Mouse (Mus musculus) heart, embryonic 16.5 days (tissue): ENCODE measurements around the gene Galnt6. TPM values are rescaled to one million over a fixed set of nuclear protein-coding genes. Genes with fewer than 3 reads are reported as not detected.

Experiments used
- ATAC-seq: fragments of 200-750 bp; cut with Nextera tagmentation; replicated peaks from 2 replicates; pipeline ENCODE4 v1.8.0; 2017; ENCODE audit warnings: moderate number of reproducible peaks; ENCODE audit not compliant: insufficient read depth, low FRiP score; ENCODE audit errors: extremely low read depth
- H3K27ac ChIP-seq: fragments of 300-500 bp; sonication (generic); 2 replicates; pipeline ENCODE4 v1.5.1; 2014; ENCODE audit warnings: mild to moderate bottlenecking, low read length, control low read depth, moderate library complexity
- H3K27me3 ChIP-seq: fragments of 300-500 bp; sonication (generic); 2 replicates; pipeline ENCODE4 v1.6.1; 2014; ENCODE audit warnings: low read length, mixed read lengths; ENCODE audit not compliant: control insufficient read depth, insufficient read depth
- H3K36me3 ChIP-seq: fragments of 300-500 bp; sonication (generic); 2 replicates; pipeline ENCODE4 v1.6.1; 2014; ENCODE audit not compliant: control insufficient read depth, insufficient read depth
- H3K4me1 ChIP-seq: fragments of 300-500 bp; sonication (generic); 2 replicates; pipeline ENCODE4 v1.6.1; 2014; ENCODE audit warnings: low read length, mixed read lengths; ENCODE audit not compliant: control insufficient read depth, insufficient read depth
- H3K4me2 ChIP-seq: fragments of 300-500 bp; sonication (generic); 2 replicates; pipeline ENCODE4 v1.6.1; 2014; ENCODE audit warnings: low read depth, mild to moderate bottlenecking, control low read depth, low read length
- H3K4me3 ChIP-seq: fragments of 300-500 bp; sonication (generic); 2 replicates; pipeline ENCODE4 v1.5.1; 2014; ENCODE audit warnings: mild to moderate bottlenecking, control low read depth, low read length
- H3K9ac ChIP-seq: fragments of 300-500 bp; sonication (generic); 2 replicates; pipeline ENCODE4 v1.6.1; 2014; ENCODE audit warnings: low read length, control low read depth
- H3K9me3 ChIP-seq: fragments of 300-500 bp; sonication (generic); replicated peaks from 2 replicates; pipeline ENCODE4 v1.6.1; 2016; ENCODE audit warnings: low read length; ENCODE audit not compliant: control insufficient read depth
- WGBS: fragments of 180-500 bp; shearing (Covaris S2); extraction: QIAGEN DNeasy Blood & Tissue Kit; methylation state at CpG from one replicate; pipeline ENCODE4 v1.1.7; 2014; 5-methylcytosine and 5-hydroxymethylcytosine counted together
- microRNA-seq: library from miRNA; unstranded; fragments of <30 nt; microRNA quantifications from one replicate; pipeline ENCODE4, GENCODE M21; 2017
- polyA plus RNA-seq: library from polyadenylated mRNA; unstranded; fragments of >200 nt; fragmentation: Nextera tagmentation; extraction: Ambion mirVana; gene quantifications from 2 replicates; pipeline ENCODE4 v1.2.1, GENCODE M21; 2015

Galnt6 gene
- polyA plus RNA-seq, 1 experiment from 2014 or later: 2.4 TPM

DNA sequence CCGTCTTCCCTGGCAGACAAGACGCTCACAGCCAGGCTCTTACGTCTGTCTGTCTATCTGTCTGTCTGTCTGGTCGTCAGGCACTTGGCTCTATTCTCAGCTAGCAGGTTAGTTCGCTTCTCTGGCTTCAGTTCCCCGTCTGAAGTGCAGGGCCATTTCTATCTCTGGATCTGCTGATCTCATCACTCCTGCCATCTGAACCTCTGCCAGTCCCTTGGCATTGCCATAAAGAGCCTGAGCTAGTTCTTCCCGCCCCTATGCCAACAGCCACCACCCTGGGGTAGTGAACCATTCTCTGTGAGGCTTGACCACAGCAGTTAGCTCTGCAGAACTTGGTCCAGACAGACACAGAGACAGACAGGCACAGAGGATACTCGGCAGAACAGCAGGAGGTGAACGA, 68.9 kb downstream of the Galnt6 start:
- 70% methylated on average over 9 of the region's 9 CpGs for WGBS
- no peak for ATAC-seq
- H3K4me2 ChIP-seq: no peak overlapping the region
- no peak overlapping the region for H3K4me3 ChIP-seq
- H3K9ac ChIP-seq: no peak overlapping the region
- no peak overlapping the region for H3K27ac ChIP-seq
- H3K4me1 ChIP-seq: no peaks in the 10 kb centered on the region
- no peaks in the 10 kb centered on the region for H3K9me3 ChIP-seq
- H3K27me3 ChIP-seq: no peaks in the 10 kb centered on the region
- H3K36me3 ChIP-seq: no peaks in the 10 kb centered on the region

DNA sequence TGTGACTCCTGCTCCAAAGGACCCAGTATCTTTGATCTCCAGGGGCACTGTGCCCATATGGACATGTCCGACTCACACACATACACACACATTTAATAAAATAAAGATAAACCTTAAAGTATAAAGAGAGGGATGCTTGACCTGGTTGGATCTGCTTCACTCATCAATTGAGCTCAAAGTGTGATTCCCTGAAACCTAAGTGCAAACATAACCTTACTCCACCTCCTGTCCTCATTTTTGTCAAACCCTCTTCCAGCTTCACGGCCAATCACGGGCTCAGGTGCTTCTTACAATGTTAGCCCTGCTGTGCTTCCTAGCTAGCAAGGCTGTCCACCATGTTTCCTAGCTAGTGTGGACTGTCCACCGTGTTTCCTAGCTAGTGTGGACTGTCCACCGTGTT, 74.0 kb downstream of the Galnt6 start:
- Histone ChIP-seq H3K4me3 (no peak overlapping the region), H3K4me2 (no peak overlapping the region), H3K27me3 (no peaks in the 10 kb centered on the region), H3K9ac (no peak overlapping the region), H3K36me3 (no peaks in the 10 kb centered on the region), H3K4me1 (no peaks in the 10 kb centered on the region), H3K9me3 (no peaks in the 10 kb centered on the region), H3K27ac (no peak overlapping the region)
- no peak for ATAC-seq
- WGBS: 77% methylated on average over 5 of the region's 5 CpGs

DNA sequence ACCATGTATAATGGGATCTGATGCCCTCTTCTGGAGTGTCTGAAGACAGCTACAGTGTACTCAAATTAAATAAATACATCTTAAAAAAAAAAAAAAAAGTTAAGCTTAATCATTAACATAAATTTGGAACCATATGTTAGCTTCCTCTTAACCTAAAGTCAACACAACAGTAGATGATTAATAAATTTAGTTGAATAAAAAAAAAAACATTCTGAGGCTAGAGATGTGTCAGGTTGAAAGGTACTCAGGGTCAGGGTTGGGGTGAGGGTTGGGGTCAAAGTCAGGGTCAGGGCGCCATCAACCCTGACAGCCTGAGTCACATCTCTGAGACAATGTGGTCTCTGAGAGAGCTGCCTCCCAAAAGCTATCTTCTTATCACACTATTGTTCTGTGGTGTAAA, 74.9 kb downstream of the Galnt6 start:
- ATAC-seq: no peak
- Histone ChIP-seq H3K4me2 (no peak overlapping the region), H3K9me3 (no peaks in the 10 kb centered on the region), H3K4me1 (no peaks in the 10 kb centered on the region), H3K36me3 (no peaks in the 10 kb centered on the region), H3K27ac (no peak overlapping the region), H3K27me3 (no peaks in the 10 kb centered on the region), H3K4me3 (no peak overlapping the region), H3K9ac (no peak overlapping the region)
- WGBS: 65% methylated on average over 1 of the region's 1 CpGs

DNA sequence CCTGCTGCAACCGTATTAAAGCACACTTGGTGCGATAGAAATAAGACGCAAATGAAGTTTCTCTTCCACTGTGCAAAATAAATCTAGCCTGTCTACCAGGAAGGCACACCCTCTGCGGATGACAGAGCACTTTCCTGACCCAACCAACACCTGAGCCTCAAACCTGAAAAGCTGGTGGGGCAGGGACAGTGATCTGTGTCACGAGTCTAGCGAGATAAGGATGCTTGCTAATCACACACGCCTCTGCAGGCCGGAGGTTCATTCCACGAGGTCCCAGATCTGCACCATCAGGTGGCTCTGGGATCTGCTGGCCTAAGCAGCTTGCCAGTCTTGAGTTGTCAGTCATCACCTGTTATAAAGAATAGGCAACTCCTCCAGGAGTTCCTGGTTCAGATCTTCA, 77.6 kb downstream of the Galnt6 start:
- Histone ChIP-seq H3K4me2 (no peak overlapping the region), H3K27me3 (no peaks in the 10 kb centered on the region), H3K36me3 (no peaks in the 10 kb centered on the region), H3K4me3 (no peak overlapping the region), H3K27ac (no peak overlapping the region), H3K9me3 (no peaks in the 10 kb centered on the region), H3K9ac (no peak overlapping the region), H3K4me1 (no peaks in the 10 kb centered on the region)
- no peak for ATAC-seq
- WGBS: 51% methylated on average over 9 of the region's 9 CpGs

DNA sequence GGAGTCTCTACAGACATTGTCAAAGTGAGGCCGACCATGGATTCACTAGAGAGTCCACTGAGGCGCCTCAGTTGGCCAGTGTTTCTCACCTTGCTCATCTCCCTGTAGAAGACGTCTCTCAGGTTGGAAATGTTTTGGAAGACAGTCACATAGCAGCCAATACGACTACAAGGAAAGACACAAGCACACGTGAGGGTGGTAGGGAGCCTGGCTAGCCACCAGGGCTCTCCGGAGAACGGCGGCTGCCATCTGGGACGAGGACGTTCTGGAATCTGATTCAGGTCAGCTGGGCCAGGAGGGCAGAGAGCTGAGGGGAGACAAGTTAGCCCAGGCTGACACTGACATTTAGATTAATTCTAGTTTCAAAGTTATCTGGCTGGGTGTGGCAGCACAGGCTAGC, 79.1 kb downstream of the Galnt6 start:
- Histone ChIP-seq H3K27ac (no peak overlapping the region), H3K4me3 (no peak overlapping the region), H3K9me3 (no peaks in the 10 kb centered on the region), H3K9ac (no peak overlapping the region), H3K4me2 (no peak overlapping the region), H3K4me1 (no peaks in the 10 kb centered on the region), H3K27me3 (no peaks in the 10 kb centered on the region), H3K36me3 (no peaks in the 10 kb centered on the region)
- 72% methylated on average over 10 of the region's 10 CpGs for WGBS
- no peak for ATAC-seq

DNA sequence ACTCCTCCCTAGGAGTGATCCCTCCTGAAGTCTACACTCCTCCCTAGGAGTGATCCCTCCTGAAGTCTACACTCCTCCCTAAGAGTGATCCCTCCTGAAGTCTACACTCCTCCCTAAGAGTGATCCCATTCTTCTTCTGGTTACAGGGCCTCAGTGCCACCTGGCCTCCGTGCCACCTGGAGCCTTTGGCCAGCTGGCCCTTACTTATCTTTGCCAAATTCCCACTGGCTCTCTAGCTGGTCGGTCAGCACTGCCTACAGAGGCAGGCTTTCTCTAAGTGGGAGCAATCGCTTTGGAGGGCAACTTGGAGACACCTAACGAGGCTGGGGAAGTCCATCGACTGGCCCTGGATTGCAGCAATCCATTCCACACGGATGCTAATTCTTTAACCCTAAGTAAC, 83.0 kb downstream of the Galnt6 start:
- ATAC-seq: no peak
- no peak overlapping the region for H3K9ac ChIP-seq
- no peaks in the 10 kb centered on the region for H3K36me3 ChIP-seq
- no peak overlapping the region for H3K4me3 ChIP-seq
- WGBS: 78% methylated on average over 6 of the region's 6 CpGs
- H3K4me2 ChIP-seq: no peak overlapping the region
- H3K27ac ChIP-seq: no peak overlapping the region
- H3K4me1 ChIP-seq: no peaks in the 10 kb centered on the region
- H3K27me3 ChIP-seq: no peaks in the 10 kb centered on the region
- no peaks in the 10 kb centered on the region for H3K9me3 ChIP-seq

DNA sequence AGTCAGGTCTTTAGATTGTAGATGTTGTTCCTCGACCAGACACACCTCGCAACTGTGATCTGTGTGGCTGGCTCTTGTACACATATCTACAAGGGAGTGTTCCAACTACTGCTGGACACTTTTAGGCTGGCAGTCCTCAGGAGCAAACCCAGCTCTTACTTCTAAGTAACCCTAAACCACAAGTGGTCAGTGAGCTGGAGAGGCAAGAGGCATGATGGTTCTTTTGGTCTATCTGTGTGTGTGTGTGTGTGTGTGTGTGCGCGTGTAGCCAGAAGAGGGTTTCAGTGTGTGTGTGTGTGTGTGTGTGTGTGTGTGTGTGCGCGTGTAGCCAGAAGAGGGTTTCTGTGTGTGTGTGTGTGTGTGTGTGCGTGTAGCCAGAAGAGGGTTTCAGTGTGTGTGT, 86.7 kb downstream of the Galnt6 start:
- Histone ChIP-seq H3K27me3 (peaks cover 6% of the 10 kb centered on the region; the same call in 1 of the 2 replicates), H3K36me3 (no peaks in the 10 kb centered on the region), H3K4me3 (no peak overlapping the region), H3K27ac (no peak overlapping the region), H3K9me3 (no peaks in the 10 kb centered on the region), H3K4me1 (peaks cover 5% of the 10 kb centered on the region; the same call in 1 of the 2 replicates), H3K9ac (no peak overlapping the region), H3K4me2 (no peak overlapping the region)
- no peak for ATAC-seq
- WGBS: 92% methylated on average over 7 of the region's 7 CpGs

Small RNA genes within 50 kb of the gene (microRNA-seq; reads per million reads assigned to microRNA genes)
- not detected for gene Mir6961

Other genes starting within 250 kb of the Galnt6 start
- 7.2 and 8.3 TPM in 2 replicates for gene Csrnp2, start 233.9 kb downstream of the Galnt6 start, polyA plus RNA-seq
- gene Tfcp2, start 177.4 kb downstream of the Galnt6 start, polyA plus RNA-seq: 16.0 and 19.2 TPM in 2 replicates
- gene Pou6f1, start 129.4 kb downstream of the Galnt6 start, polyA plus RNA-seq: 3.3 and 5.6 TPM in 2 replicates
- 223 and 247 TPM in 2 replicates for gene Dazap2, start 114.0 kb downstream of the Galnt6 start, polyA plus RNA-seq
- gene Smagp, start 92.4 kb downstream of the Galnt6 start, polyA plus RNA-seq: 16.9 and 17.2 TPM in 2 replicates
- gene Bin2, start 59.8 kb downstream of the Galnt6 start, polyA plus RNA-seq: 5.9 and 13.3 TPM in 2 replicates
- gene Cela1, start 41.5 kb downstream of the Galnt6 start, polyA plus RNA-seq: 3.3 and 3.5 TPM in 2 replicates
- 1.3 and 1.4 TPM in 2 replicates for gene Slc4a8, start 32.4 kb upstream of the Galnt6 start, polyA plus RNA-seq
- gene Scn8a, start 140.5 kb upstream of the Galnt6 start, polyA plus RNA-seq: 0.71 and 1.5 TPM in 2 replicates